Mouse (Mus musculus): ENCODE measurements around the gene Pkn3. TPM values are rescaled to one million over a fixed set of nuclear protein-coding genes. Genes with fewer than 3 reads are reported as not detected.
"Not testable (repeated sequence)": the region's sequence is repeated elsewhere in the genome, so short reads cannot be mapped to it uniquely, and the experiment has no call there.

Gene Pkn3
- polyA plus RNA-seq, 1 experiment from 2014 or later, result 11.5 TPM

DNA sequence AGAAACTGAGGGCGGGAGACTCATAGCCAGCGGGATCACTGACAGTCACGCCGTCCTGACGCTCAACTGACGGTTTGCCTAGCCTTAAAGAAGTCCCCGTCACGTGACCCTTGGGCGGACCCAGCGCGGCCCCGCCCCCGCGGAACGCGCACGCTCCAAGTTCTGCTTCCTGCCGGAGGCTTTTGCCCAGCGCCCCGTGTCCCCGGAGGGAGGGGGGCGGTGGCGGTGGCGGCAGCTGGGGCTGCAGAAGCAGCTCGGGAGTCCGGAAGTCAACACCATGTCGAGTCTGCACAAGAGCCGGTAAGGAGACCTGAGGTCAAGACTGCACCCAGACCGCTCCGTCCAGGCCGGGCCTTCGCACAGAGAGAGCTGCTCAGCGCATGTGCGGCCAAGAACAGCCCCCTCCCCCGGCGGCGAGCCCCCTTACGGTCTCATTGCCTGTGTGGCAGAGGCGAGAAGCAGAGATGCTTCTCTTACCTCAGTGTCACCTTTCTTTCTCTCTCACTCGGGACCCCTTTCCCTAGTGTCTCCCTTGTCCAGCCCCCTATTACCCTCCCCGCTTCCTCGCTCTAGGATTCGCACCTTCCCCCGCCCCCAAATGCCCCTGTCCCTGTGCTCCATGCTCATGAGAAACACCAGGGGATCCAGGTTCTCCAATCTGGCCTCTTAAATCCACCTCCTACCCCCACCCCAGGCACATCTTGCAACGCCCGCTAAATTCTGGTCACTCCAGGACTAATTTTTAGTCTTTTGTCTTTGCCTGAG is 56.3 kb downstream of the Pkn3 start, which contains the start of gene Tbc1d13:
TSS of gene Tbc1d13 (plus strand) at position 134 of the 765 bp plus-strand sequence.
- WGBS, result under 1% methylated on average over 46 of the region's 46 CpGs
- H3K4me3 ChIP-seq (replicated peaks), result peak within 1 kb of the TSS; percentile 87
- no peaks in the 10 kb centered on the region for H3K9me3 ChIP-seq (replicated peaks)
- H3K4me2 ChIP-seq, result peak within 1 kb of the TSS; percentile 79
- no peaks in the 10 kb centered on the region for H3K27me3 ChIP-seq
- H3K27ac ChIP-seq, result peak within 1 kb of the TSS; percentile 90
- peaks cover 35% of the 10 kb centered on the region for H3K36me3 ChIP-seq
- peak within 1 kb of the TSS; percentile 79 for H3K9ac ChIP-seq
- peak; percentile 95 for ATAC-seq (replicated peaks; ENCODE audit: low FRiP score)
- H3K4me1 ChIP-seq, result peaks cover 32% of the 10 kb centered on the region

DNA sequence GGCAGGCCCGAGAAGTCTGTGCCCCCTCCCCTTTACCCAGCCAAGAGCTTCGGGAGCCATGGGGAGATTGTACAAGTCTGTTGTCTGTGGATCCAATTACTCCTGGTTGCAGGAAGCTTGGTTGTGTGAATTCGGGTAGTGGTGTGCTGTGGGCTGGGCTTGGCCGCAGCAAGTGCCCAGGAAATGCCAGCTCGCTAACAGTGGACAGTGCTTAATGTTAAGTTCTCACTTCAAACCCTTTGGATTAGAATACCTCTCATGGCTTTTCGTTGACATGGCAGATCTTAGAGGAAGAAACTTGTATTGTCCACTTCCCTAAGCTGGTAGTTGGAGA is 56.9 kb downstream of the Pkn3 start:
- peak overlapping the region; percentile 79 for H3K9ac ChIP-seq
- H3K4me3 ChIP-seq (replicated peaks), result peak overlapping the region; percentile 87
- H3K4me1 ChIP-seq, result peaks cover 32% of the 10 kb centered on the region
- H3K27ac ChIP-seq, result peak overlapping the region; percentile 90
- 15% methylated on average over 6 of the region's 6 CpGs for WGBS
- ATAC-seq (replicated peaks; ENCODE audit: low FRiP score), result no peak; the same call in 1 of the 2 replicates
- no peaks in the 10 kb centered on the region for H3K9me3 ChIP-seq (replicated peaks)
- peak overlapping the region; percentile 79 for H3K4me2 ChIP-seq
- H3K36me3 ChIP-seq, result peaks cover 38% of the 10 kb centered on the region
- no peaks in the 10 kb centered on the region for H3K27me3 ChIP-seq

DNA sequence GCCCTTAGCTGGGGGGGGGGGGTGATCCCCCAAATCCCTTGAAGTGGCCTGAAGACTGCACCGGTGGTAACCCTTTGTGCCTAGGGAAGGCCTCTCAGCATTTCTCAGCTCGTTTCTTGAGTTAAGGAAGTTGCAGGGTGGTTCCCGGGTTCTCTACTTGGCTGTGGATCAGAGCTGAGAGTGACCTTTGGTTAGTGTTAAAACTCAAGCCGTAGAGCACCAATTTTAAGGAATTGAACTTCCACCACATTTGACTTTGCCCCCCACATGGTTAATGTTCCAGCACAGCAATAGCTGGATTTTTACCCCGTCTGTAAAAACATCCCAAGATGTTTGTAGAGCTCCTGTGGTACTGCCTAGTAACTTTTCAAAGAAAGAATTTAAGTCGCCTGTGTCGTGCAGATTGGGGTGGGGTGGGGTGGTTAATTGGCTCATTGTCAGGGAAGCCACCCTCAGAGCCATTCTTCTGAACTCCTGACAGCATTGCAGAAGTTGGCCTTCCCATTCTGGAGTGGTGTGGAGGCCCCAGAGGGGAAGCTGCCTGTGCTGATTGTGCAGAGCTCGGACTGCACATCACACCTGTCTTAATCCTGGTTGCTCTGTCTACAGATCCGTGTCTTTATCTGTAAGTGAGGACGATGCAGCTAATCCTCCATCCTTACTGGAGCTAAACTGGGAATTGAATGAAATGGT is 57.6 kb downstream of the Pkn3 start:
- WGBS, result 59% methylated on average over 10 of the region's 10 CpGs
- Histone ChIP-seq H3K9ac (peak overlapping the region; percentile 79), H3K4me1 (peaks cover 32% of the 10 kb centered on the region), H3K4me2 (peak overlapping the region; percentile 79), H3K27ac (peak overlapping the region; percentile 90), H3K36me3 (peaks cover 44% of the 10 kb centered on the region), H3K9me3 (replicated peaks) (no peaks in the 10 kb centered on the region), H3K27me3 (no peaks in the 10 kb centered on the region), H3K4me3 (replicated peaks) (peak overlapping the region; percentile 87)
- no peak for ATAC-seq (replicated peaks; ENCODE audit: low FRiP score)

DNA sequence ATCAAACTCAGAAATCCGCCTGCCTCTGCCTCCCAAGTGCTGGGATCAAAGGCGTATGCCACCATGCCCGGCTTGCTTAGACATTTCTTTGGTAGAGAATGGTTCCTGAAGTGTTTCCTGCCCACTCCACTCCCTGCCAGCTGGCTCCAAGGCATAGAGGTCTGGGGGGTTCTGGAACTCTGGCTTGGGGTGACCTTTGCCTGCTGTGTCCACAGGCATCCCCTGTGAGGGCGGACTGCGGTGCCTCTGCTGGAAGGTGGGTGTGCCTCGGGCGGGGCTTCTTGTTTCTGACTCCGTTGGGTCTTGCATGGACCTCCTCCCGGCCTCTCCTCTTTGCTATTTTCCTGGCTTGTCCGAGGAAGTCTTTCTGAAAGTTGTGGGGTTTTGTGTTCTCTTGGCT is 59.0 kb downstream of the Pkn3 start:
- Histone ChIP-seq H3K27me3 (no peaks in the 10 kb centered on the region), H3K4me3 (replicated peaks) (no peak overlapping the region), H3K4me1 (peaks cover 32% of the 10 kb centered on the region), H3K4me2 (no peak overlapping the region), H3K27ac (no peak overlapping the region), H3K9me3 (replicated peaks) (no peaks in the 10 kb centered on the region), H3K9ac (no peak overlapping the region), H3K36me3 (peaks cover 58% of the 10 kb centered on the region)
- no peak for ATAC-seq (replicated peaks; ENCODE audit: low FRiP score)
- 94% methylated on average over 10 of the region's 10 CpGs for WGBS

DNA sequence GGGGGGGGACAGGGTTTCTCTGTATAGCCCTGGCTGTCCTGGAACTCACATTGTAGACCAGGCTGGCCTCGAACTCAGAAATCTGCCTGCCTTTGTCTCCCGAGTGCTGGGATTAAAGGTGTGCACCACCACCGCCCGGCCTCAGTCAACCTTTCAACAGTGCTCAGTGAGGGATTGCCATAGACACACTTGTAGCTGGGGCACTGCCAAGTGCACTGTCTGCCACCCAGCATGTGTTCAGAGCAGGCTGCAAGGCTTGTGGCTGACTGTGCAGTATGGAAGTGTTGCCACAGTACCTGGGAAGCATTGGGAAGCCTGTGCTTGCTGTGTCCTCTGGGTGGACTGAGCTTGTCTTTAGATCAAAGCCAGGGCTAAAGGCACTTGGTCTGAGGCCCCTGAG is 62.5 kb downstream of the Pkn3 start:
- H3K4me3 ChIP-seq (replicated peaks); H3K9me3 ChIP-seq (replicated peaks); H3K9ac ChIP-seq; ATAC-seq (replicated peaks; ENCODE audit: low FRiP score); H3K4me2 ChIP-seq; H3K27me3 ChIP-seq; H3K27ac ChIP-seq: not testable (repeated sequence)
- Histone ChIP-seq H3K4me1 (peaks cover 10% of the 10 kb centered on the region), H3K36me3 (peaks cover 93% of the 10 kb centered on the region)
- 94% methylated on average over 4 of the region's 4 CpGs for whole genome bisulfite sequencing

Other genes with a start within 250 kb of the Pkn3 start
- 19.4 and 21.5 TPM in 2 replicates for gene Cercam, start 208.5 kb upstream of the Pkn3 start, polyA plus RNA-seq (2015; fragmentation: Nextera tagmentation; extraction: Ambion mirVana)
- 72.9 and 81.5 TPM in 2 replicates for gene Odf2, start 188.5 kb upstream of the Pkn3 start, polyA plus RNA-seq (2015; fragmentation: Nextera tagmentation; extraction: Ambion mirVana)
- gene Gle1, start 142.3 kb upstream of the Pkn3 start, polyA plus RNA-seq (2015; fragmentation: Nextera tagmentation; extraction: Ambion mirVana), result 60.1 and 65.5 TPM in 2 replicates
- 82.0 and 103 TPM in 2 replicates for gene Sptan1, start 112.1 kb upstream of the Pkn3 start, polyA plus RNA-seq (2015; fragmentation: Nextera tagmentation; extraction: Ambion mirVana)
- gene Wdr34, start 28.8 kb upstream of the Pkn3 start, polyA plus RNA-seq (2015; fragmentation: Nextera tagmentation; extraction: Ambion mirVana), result 34.8 and 40.7 TPM in 2 replicates
- gene Set, start 20.3 kb upstream of the Pkn3 start, polyA plus RNA-seq (2015; fragmentation: Nextera tagmentation; extraction: Ambion mirVana), result 486 and 529 TPM in 2 replicates
- gene Zdhhc12, start 16.0 kb downstream of the Pkn3 start, polyA plus RNA-seq (2015; fragmentation: Nextera tagmentation; extraction: Ambion mirVana), result 35.2 and 37.7 TPM in 2 replicates
- gene Zer1, start 46.9 kb downstream of the Pkn3 start, polyA plus RNA-seq (2015; fragmentation: Nextera tagmentation; extraction: Ambion mirVana), result 7.2 and 8.6 TPM in 2 replicates
- 8.2 and 8.9 TPM in 2 replicates for gene Tbc1d13, start 56.1 kb downstream of the Pkn3 start, polyA plus RNA-seq (2015; fragmentation: Nextera tagmentation; extraction: Ambion mirVana)
- gene Endog, start 93.8 kb downstream of the Pkn3 start, polyA plus RNA-seq (2015; fragmentation: Nextera tagmentation; extraction: Ambion mirVana), result 19.8 and 20.8 TPM in 2 replicates
- 76.3 and 83.0 TPM in 2 replicates for gene Spout1, start 100.8 kb downstream of the Pkn3 start, polyA plus RNA-seq (2015; fragmentation: Nextera tagmentation; extraction: Ambion mirVana)
- 9.8 and 10.8 TPM in 2 replicates for gene Kyat1, start 128.2 kb downstream of the Pkn3 start, polyA plus RNA-seq (2015; fragmentation: Nextera tagmentation; extraction: Ambion mirVana)
- 40.1 and 41.7 TPM in 2 replicates for gene Lrrc8a, start 160.0 kb downstream of the Pkn3 start, polyA plus RNA-seq (2015; fragmentation: Nextera tagmentation; extraction: Ambion mirVana)
- 0.26 and 0.33 TPM in 2 replicates for gene Gm28035, start 162.9 kb downstream of the Pkn3 start, polyA plus RNA-seq (2015; fragmentation: Nextera tagmentation; extraction: Ambion mirVana)
- 11.5 and 13.3 TPM in 2 replicates for gene Phyhd1, start 188.5 kb downstream of the Pkn3 start, polyA plus RNA-seq (2015; fragmentation: Nextera tagmentation; extraction: Ambion mirVana)
- not detected in 2 replicates for gene Gm28038, start 203.4 kb downstream of the Pkn3 start, polyA plus RNA-seq (2015; fragmentation: Nextera tagmentation; extraction: Ambion mirVana)
- 32.9 and 34.0 TPM in 2 replicates for gene Dolk, start 208.7 kb downstream of the Pkn3 start, polyA plus RNA-seq (2015; fragmentation: Nextera tagmentation; extraction: Ambion mirVana)
- gene Nup188, start 208.7 kb downstream of the Pkn3 start, polyA plus RNA-seq (2015; fragmentation: Nextera tagmentation; extraction: Ambion mirVana), result 35.5 and 42.1 TPM in 2 replicates